Mouse (Mus musculus): ENCODE results near the gene Pla2g2d. TPM values are rescaled to one million over a fixed set of nuclear protein-coding genes. Genes with fewer than 3 reads are reported as not detected.
A peak's percentile ranks its signal among the peaks of the same experiment; 100 is the strongest.

Gene Pla2g2d
- polyA plus RNA-seq (2014; fragmentation: Nextera tagmentation; extraction: Ambion mirVana), result 1.7 and 1.8 TPM in 2 replicates

DNA sequence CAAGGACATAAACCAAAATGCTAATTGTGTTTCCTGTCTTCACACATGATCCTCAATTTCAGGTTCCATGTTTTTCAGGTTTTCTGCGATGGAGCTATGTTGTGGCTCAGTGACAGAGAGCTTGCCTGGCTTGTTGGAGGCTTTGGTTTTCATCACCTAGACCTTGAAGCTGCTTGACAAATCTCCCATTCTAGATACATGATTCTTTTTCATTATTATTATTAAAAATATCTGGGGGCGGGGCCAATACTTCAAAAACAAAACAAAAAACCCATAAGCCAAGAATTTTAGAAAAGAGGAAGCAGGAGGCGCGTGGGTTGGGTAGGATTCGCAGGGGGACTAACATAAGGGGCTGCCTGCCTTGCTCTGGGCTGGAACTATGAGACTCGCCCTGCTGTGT lies at the start of gene Pla2g2d:
Gene Pla2g2d, plus strand, starts transcription at position 301 of the 400 bp plus-strand sequence.
- no peak for ATAC-seq (ENCODE audit: insufficient read depth, low FRiP score, low TSS enrichment)
- 84% methylated on average over 6 of the region's 6 CpGs for WGBS
- Histone ChIP-seq H3K27ac (ENCODE audit: low read depth, low read length) (no peak within 1 kb of the TSS), H3K4me2 (ENCODE audit: low read depth) (no peak within 1 kb of the TSS), H3K9me3 (ENCODE audit: control insufficient read depth, low read length) (no peaks in the 10 kb centered on the region), H3K36me3 (ENCODE audit: control insufficient read depth, insufficient read depth, low read length) (no peaks in the 10 kb centered on the region), H3K9ac (ENCODE audit: low read length) (no peak within 1 kb of the TSS), H3K4me1 (ENCODE audit: control insufficient read depth, insufficient read depth, low read length) (no peaks in the 10 kb centered on the region), H3K27me3 (ENCODE audit: control insufficient read depth, insufficient read depth, low read length) (no peaks in the 10 kb centered on the region), H3K4me3 (ENCODE audit: low read depth, low read length) (no peak within 1 kb of the TSS)
- DNase-seq (ENCODE audit: low spot score), result no peak

DNA sequence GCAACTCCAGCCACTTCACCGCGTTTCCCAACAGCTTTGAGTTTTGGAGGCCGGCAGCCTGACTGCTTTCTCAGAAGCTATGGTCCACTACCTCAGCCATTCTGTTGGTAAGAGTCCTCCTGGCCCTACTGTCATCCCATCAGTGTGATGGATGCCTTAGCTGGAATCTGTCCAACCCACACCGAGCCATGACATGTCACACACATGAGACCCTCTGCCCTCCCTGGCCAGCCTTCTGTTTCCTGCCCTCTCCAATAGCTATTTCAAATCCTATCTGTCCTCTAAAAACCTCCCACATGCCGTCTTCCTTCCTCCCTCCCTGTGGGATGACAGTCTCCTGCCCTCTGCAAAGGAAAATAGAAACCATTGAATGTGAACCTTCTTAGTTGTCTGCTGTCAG lies 49.8 kb upstream of the Pla2g2d start:
- DNase-seq (ENCODE audit: low spot score), result no peak
- Histone ChIP-seq H3K9me3 (ENCODE audit: control insufficient read depth, low read length) (no peaks in the 10 kb centered on the region), H3K27ac (ENCODE audit: low read depth, low read length) (no peak overlapping the region), H3K4me3 (ENCODE audit: low read depth, low read length) (no peak overlapping the region), H3K9ac (ENCODE audit: low read length) (no peak overlapping the region), H3K4me1 (ENCODE audit: control insufficient read depth, insufficient read depth, low read length) (peaks cover 8% of the 10 kb centered on the region), H3K27me3 (ENCODE audit: control insufficient read depth, insufficient read depth, low read length) (no peaks in the 10 kb centered on the region), H3K36me3 (ENCODE audit: control insufficient read depth, insufficient read depth, low read length) (no peaks in the 10 kb centered on the region), H3K4me2 (ENCODE audit: low read depth) (peak overlapping the region; percentile 43; the same call in 1 of the 2 replicates)
- WGBS, result 80% methylated on average over 5 of the region's 5 CpGs
- ATAC-seq (ENCODE audit: insufficient read depth, low FRiP score, low TSS enrichment), result no peak

DNA sequence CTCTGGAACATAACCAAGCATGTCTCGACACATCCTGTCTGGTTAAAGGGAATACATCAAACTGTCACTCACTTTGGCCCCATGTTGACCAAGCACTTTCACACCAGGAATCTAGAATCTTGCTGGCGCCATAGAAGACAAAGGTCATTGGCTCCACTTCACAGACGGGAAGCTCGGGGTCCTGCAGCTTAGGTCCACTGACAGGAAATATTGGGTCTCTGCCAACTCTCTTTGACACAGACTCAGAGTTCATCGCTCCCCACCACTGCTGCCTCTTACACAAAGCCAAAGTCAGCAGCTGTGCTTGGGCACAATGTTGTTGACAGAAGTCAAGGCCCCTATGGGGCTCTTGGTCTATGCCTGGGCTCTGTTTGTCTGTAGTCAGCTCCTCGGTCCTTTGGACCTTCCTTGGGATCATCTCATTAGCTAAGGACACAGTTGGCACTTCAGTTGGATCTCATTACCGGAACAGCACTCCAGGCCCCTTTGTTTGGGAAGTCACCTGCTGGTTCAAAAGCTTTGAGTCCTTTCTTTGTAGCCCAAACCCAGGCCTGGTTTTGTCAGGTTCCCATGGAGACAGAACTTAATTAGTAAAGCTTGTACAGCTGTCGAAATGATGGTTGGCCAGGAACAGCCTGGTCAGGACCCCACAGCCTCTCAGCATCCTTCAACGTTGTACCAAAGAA lies 46.4 kb upstream of the Pla2g2d start:
- H3K36me3 ChIP-seq (ENCODE audit: control insufficient read depth, insufficient read depth, low read length), result no peaks in the 10 kb centered on the region
- ATAC-seq (ENCODE audit: insufficient read depth, low FRiP score, low TSS enrichment) (no peak), DNase-seq (ENCODE audit: low spot score) (no peak)
- WGBS, result 38% methylated on average over 9 of the region's 9 CpGs
- H3K4me3 ChIP-seq (ENCODE audit: low read depth, low read length), result no peak overlapping the region
- no peaks in the 10 kb centered on the region for H3K27me3 ChIP-seq (ENCODE audit: control insufficient read depth, insufficient read depth, low read length)
- no peak overlapping the region for H3K9ac ChIP-seq (ENCODE audit: low read length)
- H3K27ac ChIP-seq (ENCODE audit: low read depth, low read length), result no peak overlapping the region
- H3K4me2 ChIP-seq (ENCODE audit: low read depth), result no peak overlapping the region
- no peaks in the 10 kb centered on the region for H3K9me3 ChIP-seq (ENCODE audit: control insufficient read depth, low read length)
- H3K4me1 ChIP-seq (ENCODE audit: control insufficient read depth, insufficient read depth, low read length), result peaks cover 6% of the 10 kb centered on the region

DNA sequence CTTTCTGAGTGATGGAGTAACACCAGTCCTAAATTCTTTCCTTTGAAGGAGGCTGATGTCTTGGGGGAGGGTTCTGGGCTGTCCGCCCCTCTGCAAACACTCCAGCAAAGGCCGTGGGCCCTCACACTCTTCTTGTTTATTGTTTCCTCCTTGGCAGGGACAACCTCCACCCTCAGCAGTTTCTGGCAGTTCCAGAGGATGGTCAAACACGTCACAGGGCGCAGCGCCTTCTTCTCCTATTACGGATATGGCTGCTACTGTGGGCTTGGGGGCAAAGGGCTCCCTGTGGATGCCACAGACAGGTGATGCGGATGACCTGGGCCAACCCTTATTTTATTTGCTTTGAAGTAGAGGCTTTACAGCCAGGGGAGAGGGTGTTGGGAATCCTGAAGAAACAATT lies 41.4 kb upstream of the Pla2g2d start:
- H3K4me3 ChIP-seq (ENCODE audit: low read depth, low read length), result no peak overlapping the region
- peaks cover 3% of the 10 kb centered on the region for H3K4me1 ChIP-seq (ENCODE audit: control insufficient read depth, insufficient read depth, low read length)
- no peak overlapping the region for H3K9ac ChIP-seq (ENCODE audit: low read length)
- H3K4me2 ChIP-seq (ENCODE audit: low read depth), result no peak overlapping the region
- H3K9me3 ChIP-seq (ENCODE audit: control insufficient read depth, low read length), result no peaks in the 10 kb centered on the region
- H3K27ac ChIP-seq (ENCODE audit: low read depth, low read length), result no peak overlapping the region
- no peaks in the 10 kb centered on the region for H3K27me3 ChIP-seq (ENCODE audit: control insufficient read depth, insufficient read depth, low read length)
- H3K36me3 ChIP-seq (ENCODE audit: control insufficient read depth, insufficient read depth, low read length), result no peaks in the 10 kb centered on the region
- DNase-seq (ENCODE audit: low spot score), result no peak
- no peak for ATAC-seq (ENCODE audit: insufficient read depth, low FRiP score, low TSS enrichment)
- 66% methylated on average over 7 of the region's 7 CpGs for WGBS

DNA sequence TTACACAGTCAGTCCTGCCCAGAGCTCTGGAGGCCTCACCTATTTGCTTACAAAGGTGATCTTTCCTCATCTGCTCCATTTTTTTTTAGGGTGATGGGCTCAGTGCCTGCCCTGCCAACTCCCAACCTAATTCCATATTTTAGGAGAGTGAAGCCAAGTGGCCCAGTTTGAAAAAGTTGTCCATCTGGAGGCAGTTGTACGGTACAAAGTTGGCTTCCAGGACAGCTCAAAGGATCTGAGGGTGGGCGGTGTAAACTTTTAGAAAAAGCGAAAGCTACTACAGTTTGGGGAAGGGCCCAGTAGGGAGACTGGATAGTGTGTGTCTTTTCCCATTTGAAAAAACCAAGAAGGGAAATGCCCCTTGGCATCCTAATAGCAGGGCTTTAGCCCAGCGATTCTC lies 40.7 kb upstream of the Pla2g2d start:
- no peaks in the 10 kb centered on the region for H3K36me3 ChIP-seq (ENCODE audit: control insufficient read depth, insufficient read depth, low read length)
- no peak for ATAC-seq (ENCODE audit: insufficient read depth, low FRiP score, low TSS enrichment)

DNA sequence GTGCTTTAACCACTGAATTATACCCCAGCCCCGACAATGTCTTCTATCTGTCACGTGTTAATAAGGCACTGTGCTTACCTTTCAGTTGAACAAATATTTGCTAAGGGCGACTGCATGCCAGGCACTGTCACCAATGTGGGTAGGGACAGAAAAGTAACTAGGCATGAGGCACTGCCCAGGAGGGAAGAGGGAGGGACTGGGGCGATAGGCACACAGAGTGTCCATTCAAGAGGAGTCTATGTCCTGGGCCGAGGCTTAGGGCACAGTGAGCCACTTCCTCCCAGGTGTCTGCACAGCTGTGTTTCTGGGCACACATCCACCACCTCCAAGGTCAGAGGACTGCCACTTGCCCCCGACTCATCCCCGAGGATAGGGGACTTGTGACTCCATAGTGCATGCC lies 38.5 kb upstream of the Pla2g2d start, which contains the start of gene Ubxn10:
Gene Ubxn10, minus strand, starts transcription at position 137 of the 400 bp plus-strand sequence.
- no peak for ATAC-seq (ENCODE audit: insufficient read depth, low FRiP score, low TSS enrichment)

More for the DNA sequence above, 40.7 kb upstream of the Pla2g2d start:
- Histone ChIP-seq H3K27me3 (ENCODE audit: control insufficient read depth, insufficient read depth, low read length) (no peaks in the 10 kb centered on the region), H3K4me2 (ENCODE audit: low read depth) (no peak overlapping the region), H3K9me3 (ENCODE audit: control insufficient read depth, low read length) (no peaks in the 10 kb centered on the region), H3K9ac (ENCODE audit: low read length) (no peak overlapping the region), H3K4me3 (ENCODE audit: low read depth, low read length) (no peak overlapping the region), H3K27ac (ENCODE audit: low read depth, low read length) (no peak overlapping the region), H3K4me1 (ENCODE audit: control insufficient read depth, insufficient read depth, low read length) (peaks cover 7% of the 10 kb centered on the region)
- WGBS, result 96% methylated on average over 4 of the region's 4 CpGs
- DNase-seq (ENCODE audit: low spot score), result no peak

DNA sequence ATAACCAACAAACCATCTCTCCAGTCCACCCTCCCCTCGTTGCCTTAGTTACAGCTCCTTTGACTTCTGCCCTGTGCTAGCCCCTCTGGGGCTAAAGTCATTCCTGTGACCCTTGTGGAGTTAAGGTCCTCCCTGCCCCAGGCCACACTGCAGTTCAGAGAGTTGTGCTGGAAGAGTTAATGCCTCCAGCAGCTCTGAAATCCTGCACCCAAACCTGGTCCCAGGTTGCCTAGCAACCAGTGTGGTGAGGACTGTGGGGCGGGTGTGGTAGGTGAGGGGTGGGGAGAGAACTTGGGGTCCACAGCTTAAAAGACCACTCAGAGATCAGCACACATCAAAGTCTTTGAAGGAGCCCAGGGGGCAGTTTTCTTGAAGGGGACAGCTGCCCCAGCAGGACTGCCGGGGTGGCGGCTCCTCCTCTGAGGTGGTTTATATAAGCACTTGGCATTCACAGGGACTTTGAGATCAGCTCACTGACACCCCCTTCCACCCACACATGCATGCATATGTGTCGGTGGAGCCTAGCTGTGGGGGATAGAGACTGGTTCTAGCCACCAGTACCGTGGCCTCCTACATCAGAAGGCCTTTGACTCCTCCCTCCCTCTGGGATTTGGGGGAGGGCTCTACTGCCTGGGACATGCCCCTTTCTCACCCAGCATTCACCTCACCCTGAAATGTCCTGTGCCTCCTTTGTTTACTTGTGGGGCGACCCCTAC lies 36.2 kb upstream of the Pla2g2d start:
- DNase-seq (ENCODE audit: low spot score) (peak; percentile 33), ATAC-seq (ENCODE audit: insufficient read depth, low FRiP score, low TSS enrichment) (no peak)
- H3K9me3 ChIP-seq (ENCODE audit: control insufficient read depth, low read length), result no peaks in the 10 kb centered on the region
- no peaks in the 10 kb centered on the region for H3K27me3 ChIP-seq (ENCODE audit: control insufficient read depth, insufficient read depth, low read length)
- no peak overlapping the region for H3K27ac ChIP-seq (ENCODE audit: low read depth, low read length)
- 12% methylated on average over 7 of the region's 7 CpGs for WGBS
- H3K4me2 ChIP-seq (ENCODE audit: low read depth), result no peak overlapping the region
- no peaks in the 10 kb centered on the region for H3K36me3 ChIP-seq (ENCODE audit: control insufficient read depth, insufficient read depth, low read length)
- no peak overlapping the region for H3K4me3 ChIP-seq (ENCODE audit: low read depth, low read length)
- H3K9ac ChIP-seq (ENCODE audit: low read length), result no peak overlapping the region
- H3K4me1 ChIP-seq (ENCODE audit: control insufficient read depth, insufficient read depth, low read length), result peaks cover 7% of the 10 kb centered on the region

More for the DNA sequence above, 38.5 kb upstream of the Pla2g2d start, which contains the start of gene Ubxn10:
- no peaks in the 10 kb centered on the region for H3K36me3 ChIP-seq (ENCODE audit: control insufficient read depth, insufficient read depth, low read length)
- H3K4me1 ChIP-seq (ENCODE audit: control insufficient read depth, insufficient read depth, low read length), result peaks cover 7% of the 10 kb centered on the region
- no peak within 1 kb of the TSS for H3K4me3 ChIP-seq (ENCODE audit: low read depth, low read length)
- no peak within 1 kb of the TSS for H3K27ac ChIP-seq (ENCODE audit: low read depth, low read length)
- no peak for DNase-seq (ENCODE audit: low spot score)
- H3K4me2 ChIP-seq (ENCODE audit: low read depth), result no peak within 1 kb of the TSS
- no peaks in the 10 kb centered on the region for H3K9me3 ChIP-seq (ENCODE audit: control insufficient read depth, low read length)
- no peaks in the 10 kb centered on the region for H3K27me3 ChIP-seq (ENCODE audit: control insufficient read depth, insufficient read depth, low read length)
- 86% methylated on average over 7 of the region's 7 CpGs for WGBS
- H3K9ac ChIP-seq (ENCODE audit: low read length), result no peak within 1 kb of the TSS

DNA sequence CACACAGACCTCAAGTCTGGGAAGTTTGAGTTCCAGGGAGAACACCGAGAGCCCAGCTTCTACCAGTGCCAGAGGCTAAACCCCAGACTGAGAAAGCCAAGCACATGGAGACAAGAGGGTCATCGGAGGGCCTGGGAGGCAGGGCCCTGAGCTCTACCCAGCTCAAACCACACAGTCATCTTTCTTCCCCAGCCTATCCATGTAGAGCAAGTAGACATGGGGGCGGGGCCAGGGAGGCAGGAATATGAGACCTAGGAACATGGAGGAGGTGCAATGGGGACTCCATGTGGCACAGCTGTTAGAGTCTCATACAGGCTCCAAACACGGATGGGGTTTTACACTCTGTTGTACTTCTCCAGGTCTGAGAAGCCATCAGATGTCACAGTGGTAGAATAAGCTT lies 29.7 kb upstream of the Pla2g2d start:
- H3K9me3 ChIP-seq (ENCODE audit: control insufficient read depth, low read length), result no peaks in the 10 kb centered on the region
- H3K27ac ChIP-seq (ENCODE audit: low read depth, low read length), result no peak overlapping the region
- no peaks in the 10 kb centered on the region for H3K4me1 ChIP-seq (ENCODE audit: control insufficient read depth, insufficient read depth, low read length)
- no peaks in the 10 kb centered on the region for H3K27me3 ChIP-seq (ENCODE audit: control insufficient read depth, insufficient read depth, low read length)
- no peak overlapping the region for H3K4me2 ChIP-seq (ENCODE audit: low read depth)
- DNase-seq (ENCODE audit: low spot score) (peak; percentile 60), ATAC-seq (ENCODE audit: insufficient read depth, low FRiP score, low TSS enrichment) (no peak)
- no peak overlapping the region for H3K9ac ChIP-seq (ENCODE audit: low read length)
- H3K4me3 ChIP-seq (ENCODE audit: low read depth, low read length), result no peak overlapping the region
- H3K36me3 ChIP-seq (ENCODE audit: control insufficient read depth, insufficient read depth, low read length), result no peaks in the 10 kb centered on the region
- 62% methylated on average over 4 of the region's 4 CpGs for WGBS

DNA sequence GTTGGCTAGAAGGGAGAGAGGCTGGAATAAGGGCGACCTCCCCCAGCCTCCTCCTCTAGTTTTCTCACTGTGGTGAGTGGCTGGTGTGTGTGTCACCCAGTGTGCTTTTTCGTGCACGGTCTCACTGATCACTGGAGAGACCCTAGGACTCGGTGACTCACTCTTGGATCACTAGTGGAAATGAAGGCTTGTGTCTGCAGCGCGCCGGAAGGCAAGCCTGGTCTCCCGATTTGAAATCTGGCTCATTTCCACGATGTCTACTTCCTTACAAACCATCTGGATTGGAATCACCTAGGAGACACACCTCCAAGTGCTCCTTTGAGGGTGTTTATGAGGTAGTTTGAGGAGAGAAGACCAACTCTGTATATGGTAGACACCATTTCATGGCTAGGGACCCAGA lies 28.7 kb upstream of the Pla2g2d start:
- ATAC-seq (ENCODE audit: insufficient read depth, low FRiP score, low TSS enrichment), result no peak
- no peak overlapping the region for H3K27ac ChIP-seq (ENCODE audit: low read depth, low read length)
- H3K27me3 ChIP-seq (ENCODE audit: control insufficient read depth, insufficient read depth, low read length), result no peaks in the 10 kb centered on the region
- no peak overlapping the region for H3K4me3 ChIP-seq (ENCODE audit: low read depth, low read length)
- H3K4me2 ChIP-seq (ENCODE audit: low read depth), result no peak overlapping the region
- no peaks in the 10 kb centered on the region for H3K9me3 ChIP-seq (ENCODE audit: control insufficient read depth, low read length)
- H3K4me1 ChIP-seq (ENCODE audit: control insufficient read depth, insufficient read depth, low read length), result no peaks in the 10 kb centered on the region
- no peak for DNase-seq (ENCODE audit: low spot score)
- no peak overlapping the region for H3K9ac ChIP-seq (ENCODE audit: low read length)
- 91% methylated on average over 9 of the region's 9 CpGs for WGBS
- H3K36me3 ChIP-seq (ENCODE audit: control insufficient read depth, insufficient read depth, low read length), result no peaks in the 10 kb centered on the region

Data from neural tube, embryonic 11.5 days (tissue).